Mouse (Mus musculus): ENCODE data around the gene Gprasp2. TPM values are rescaled to one million over a fixed set of nuclear protein-coding genes. Genes with fewer than 3 reads are reported as not detected.

Gprasp2 gene
- 1.7 TPM in 1 of 2 replicates, not detected in the other for total RNA-seq (2023)

GRCm38 (mm10) chrX:135838521-135839360 is at the start of gene Gprasp2:
Gene Gprasp2 (plus strand): TSS chrX:135839034.

GRCm38 (mm10) chrX:135797212-135797644 is 41.6 kb upstream of the Gprasp2 start, which contains the start of gene Bhlhb9:
Gene Bhlhb9 (plus strand): TSS chrX:135797594.

Other genes starting within 250 kb of the Gprasp2 start
- not detected in 2 replicates for gene Nxf7, start 240.3 kb upstream of the Gprasp2 start, total RNA-seq (2023)
- gene Prame, start 211.3 kb upstream of the Gprasp2 start, total RNA-seq (2023) = not detected in 2 replicates
- gene Tcp11x2, start 145.2 kb upstream of the Gprasp2 start, total RNA-seq (2023) = not detected in 2 replicates
- gene Tmsb15a, start 113.8 kb upstream of the Gprasp2 start, total RNA-seq (2023) = not detected in 2 replicates
- gene Armcx5, start 96.3 kb upstream of the Gprasp2 start, total RNA-seq (2023) = 13.2 and 14.6 TPM in 2 replicates
- 15.9 and 16.8 TPM in 2 replicates for gene Gprasp1, start 96.3 kb upstream of the Gprasp2 start, total RNA-seq (2023)
- gene Bhlhb9, start 41.4 kb upstream of the Gprasp2 start, total RNA-seq (2023) = 2.3 and 3.0 TPM in 2 replicates
- gene Arxes2, start 154.8 kb downstream of the Gprasp2 start, total RNA-seq (2023) = 0.32 TPM in 1 of 2 replicates, not detected in the other
- gene Arxes1, start 194.3 kb downstream of the Gprasp2 start, total RNA-seq (2023) = not detected in 2 replicates
- not detected in 2 replicates for gene Bex2, start 229.2 kb downstream of the Gprasp2 start, total RNA-seq (2023)
- not detected in 2 replicates for gene Nxf3, start 246.2 kb downstream of the Gprasp2 start, total RNA-seq (2023)